Mouse (Mus musculus) limb, embryonic 15.5 days (tissue): ENCODE data around the gene Pold1. TPM values are rescaled to one million over a fixed set of nuclear protein-coding genes. Genes with fewer than 3 reads are reported as not detected.

Experiments used
- ATAC-seq: fragments of 200-750 bp; cut with Nextera tagmentation; 2 replicates; pipeline ENCODE4 v1.8.0; 2017; ENCODE audit warnings: low read depth, moderate TSS enrichment; ENCODE audit not compliant: insufficient number of reproducible peaks, low FRiP score, low TSS enrichment
- H3K27ac ChIP-seq: fragments of 300-500 bp; sonication (generic); 2 replicates; pipeline ENCODE4 v1.5.1; 2015; ENCODE audit warnings: moderate library complexity, mild to moderate bottlenecking, inconsistent platforms
- H3K27me3 ChIP-seq: fragments of 300-500 bp; sonication (generic); 2 replicates; pipeline ENCODE4 v1.6.1; 2015; ENCODE audit warnings: inconsistent platforms
- H3K36me3 ChIP-seq: fragments of 300-500 bp; sonication (generic); 2 replicates; pipeline ENCODE4 v1.6.1; 2015; ENCODE audit warnings: inconsistent platforms
- H3K4me1 ChIP-seq: fragments of 300-500 bp; sonication (generic); 2 replicates; pipeline ENCODE4 v1.6.1; 2015; ENCODE audit warnings: inconsistent platforms
- H3K4me2 ChIP-seq: fragments of 300-500 bp; sonication (generic); 2 replicates; pipeline ENCODE4 v1.6.1; 2015; ENCODE audit warnings: mild to moderate bottlenecking, inconsistent platforms
- H3K4me3 ChIP-seq: fragments of 300-500 bp; sonication (generic); 2 replicates; pipeline ENCODE4 v1.5.1; 2015; ENCODE audit warnings: mild to moderate bottlenecking, inconsistent platforms
- H3K9ac ChIP-seq: fragments of 300-500 bp; sonication (generic); 2 replicates; pipeline ENCODE4 v1.6.1; 2015; ENCODE audit warnings: inconsistent platforms
- H3K9me3 ChIP-seq: fragments of 300-500 bp; sonication (generic); 2 replicates; pipeline ENCODE4 v1.6.1; 2016; ENCODE audit warnings: inconsistent platforms
- WGBS: fragments of 180-500 bp; shearing (Covaris S2); methylation state at CpG from one replicate; pipeline ENCODE4 v1.1.7; 2015; 5-methylcytosine and 5-hydroxymethylcytosine counted together
- microRNA-seq: library from miRNA; unstranded; fragments of <30 nt; microRNA quantifications from one replicate; pipeline ENCODE4, GENCODE M21; 2016
- polyA plus RNA-seq: library from polyadenylated mRNA; unstranded; fragments of >200 nt; fragmentation: Nextera tagmentation; extraction: Ambion mirVana; gene quantifications from 2 replicates; pipeline ENCODE4 v1.2.1, GENCODE M21; 2015

The Pold1 gene
- polyA plus RNA-seq, 1 experiment from 2014 or later = 75.7 TPM

DNA sequence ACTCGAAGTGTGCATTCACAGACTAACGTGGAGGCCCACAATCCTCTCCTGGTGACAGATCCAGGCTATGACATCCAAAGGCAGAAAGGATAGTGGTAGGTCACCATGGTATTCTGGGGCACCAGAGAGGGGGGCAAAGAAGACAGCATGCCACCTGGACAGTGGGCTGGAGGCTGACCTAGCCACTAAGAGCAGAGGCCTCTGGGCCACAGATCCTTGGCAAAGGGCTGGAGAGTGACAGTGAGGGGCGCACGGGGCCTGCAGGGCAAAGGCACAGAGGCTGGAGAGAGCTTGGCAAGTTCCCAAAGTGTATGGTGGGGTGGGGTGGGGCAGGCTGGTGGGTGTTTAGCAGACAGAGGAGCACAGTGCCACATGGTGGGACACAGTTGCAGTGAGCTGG lies 58.4 kb downstream of the Pold1 start:
- no peak overlapping the region for H3K9ac ChIP-seq
- no peak overlapping the region for H3K4me3 ChIP-seq
- 91% methylated on average over 4 of the region's 4 CpGs for WGBS
- H3K36me3 ChIP-seq = peaks cover 60% of the 10 kb centered on the region
- H3K27me3 ChIP-seq = no peaks in the 10 kb centered on the region
- H3K4me2 ChIP-seq = no peak overlapping the region
- no peak for ATAC-seq
- H3K27ac ChIP-seq = no peak overlapping the region
- H3K4me1 ChIP-seq = peaks cover 8% of the 10 kb centered on the region
- H3K9me3 ChIP-seq = no peaks in the 10 kb centered on the region

DNA sequence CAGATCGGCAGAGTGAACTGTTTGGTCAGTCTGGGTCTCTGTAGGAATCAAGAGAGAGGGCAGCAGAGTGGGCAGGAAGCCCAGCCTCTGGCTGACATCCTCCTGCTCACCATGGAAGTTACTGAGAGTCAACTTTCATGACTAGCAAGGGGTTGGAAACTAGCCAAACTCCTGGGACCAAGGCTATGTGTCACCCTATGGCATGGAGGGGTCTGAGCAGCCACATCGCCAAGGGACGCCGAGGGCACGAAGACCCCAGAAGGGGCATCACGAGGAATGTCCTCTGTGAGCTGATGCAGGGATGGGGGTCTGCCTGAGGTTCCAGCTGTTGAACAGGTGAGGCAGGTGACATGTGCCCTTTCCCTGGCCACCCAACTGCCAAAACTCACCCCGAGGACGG lies 60.1 kb downstream of the Pold1 start:
- Histone ChIP-seq H3K4me1 (no peaks in the 10 kb centered on the region), H3K4me2 (no peak overlapping the region), H3K4me3 (no peak overlapping the region), H3K27me3 (no peaks in the 10 kb centered on the region), H3K36me3 (peaks cover 53% of the 10 kb centered on the region), H3K27ac (no peak overlapping the region), H3K9me3 (no peaks in the 10 kb centered on the region), H3K9ac (no peak overlapping the region)
- WGBS = 90% methylated on average over 8 of the region's 8 CpGs
- ATAC-seq = no peak

DNA sequence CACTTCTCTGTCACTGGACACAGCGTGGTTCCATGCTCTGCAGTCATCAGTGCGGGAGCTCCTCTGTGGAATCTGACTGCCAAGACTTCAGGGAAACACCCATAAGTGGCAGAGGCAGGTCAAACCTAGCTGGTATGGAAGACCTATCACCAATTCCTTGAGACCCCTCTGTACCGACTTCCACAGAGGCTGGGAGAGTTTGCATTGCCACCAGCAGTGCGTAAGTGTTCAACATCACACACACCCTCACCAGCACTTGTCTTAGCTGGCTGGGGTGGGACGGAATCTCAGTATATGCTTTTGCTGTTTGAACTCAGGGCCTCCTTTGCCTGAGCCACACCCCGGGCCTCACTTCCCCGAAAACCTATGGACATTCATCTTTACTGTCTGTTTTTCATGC lies 60.7 kb downstream of the Pold1 start:
- 88% methylated on average over 7 of the region's 7 CpGs for WGBS

DNA sequence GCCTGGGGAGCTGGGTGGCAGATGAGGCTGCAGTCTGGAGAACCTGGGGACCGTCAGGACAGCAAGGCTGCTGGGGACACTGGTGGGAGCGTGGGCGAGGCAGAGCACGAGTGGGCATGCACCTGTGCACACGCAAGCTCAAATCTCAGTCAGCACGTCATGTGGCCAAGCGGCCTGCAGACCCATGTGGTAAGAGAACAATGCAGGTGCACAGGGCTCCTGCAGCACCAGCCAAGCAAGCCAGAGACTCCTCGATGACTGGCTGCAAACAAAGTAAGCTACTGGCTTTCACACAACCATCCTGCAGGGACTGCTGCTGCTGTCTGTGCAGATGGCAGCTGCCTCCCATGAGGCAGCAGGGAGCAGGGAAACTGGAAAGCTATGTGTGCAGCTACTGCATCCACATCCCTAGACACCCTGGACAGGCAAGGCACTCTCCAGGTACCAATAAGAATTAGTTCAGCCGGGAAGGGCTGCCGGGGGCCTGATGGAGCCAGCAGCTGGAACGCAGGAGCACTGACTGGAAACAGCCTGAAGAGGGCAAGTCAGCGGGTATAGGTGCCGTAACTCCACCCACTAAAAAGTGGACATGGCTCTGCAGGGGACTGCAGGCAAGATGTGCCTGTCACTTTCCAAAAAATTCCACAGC lies 61.6 kb downstream of the Pold1 start:
- Histone ChIP-seq H3K27me3 (peaks cover 12% of the 10 kb centered on the region), H3K4me1 (no peaks in the 10 kb centered on the region), H3K27ac (no peak overlapping the region), H3K9me3 (no peaks in the 10 kb centered on the region), H3K9ac (no peak overlapping the region), H3K36me3 (peaks cover 39% of the 10 kb centered on the region), H3K4me2 (no peak overlapping the region), H3K4me3 (no peak overlapping the region)
- WGBS = 64% methylated on average over 13 of the region's 13 CpGs
- ATAC-seq = no peak

More for the DNA sequence above, 60.7 kb downstream of the Pold1 start:
- H3K4me1 ChIP-seq = no peaks in the 10 kb centered on the region
- H3K36me3 ChIP-seq = peaks cover 48% of the 10 kb centered on the region
- H3K27me3 ChIP-seq = peaks cover 3% of the 10 kb centered on the region
- H3K4me3 ChIP-seq = no peak overlapping the region
- no peak overlapping the region for H3K9ac ChIP-seq
- no peak overlapping the region for H3K4me2 ChIP-seq
- H3K27ac ChIP-seq = no peak overlapping the region
- no peak for ATAC-seq
- no peaks in the 10 kb centered on the region for H3K9me3 ChIP-seq

DNA sequence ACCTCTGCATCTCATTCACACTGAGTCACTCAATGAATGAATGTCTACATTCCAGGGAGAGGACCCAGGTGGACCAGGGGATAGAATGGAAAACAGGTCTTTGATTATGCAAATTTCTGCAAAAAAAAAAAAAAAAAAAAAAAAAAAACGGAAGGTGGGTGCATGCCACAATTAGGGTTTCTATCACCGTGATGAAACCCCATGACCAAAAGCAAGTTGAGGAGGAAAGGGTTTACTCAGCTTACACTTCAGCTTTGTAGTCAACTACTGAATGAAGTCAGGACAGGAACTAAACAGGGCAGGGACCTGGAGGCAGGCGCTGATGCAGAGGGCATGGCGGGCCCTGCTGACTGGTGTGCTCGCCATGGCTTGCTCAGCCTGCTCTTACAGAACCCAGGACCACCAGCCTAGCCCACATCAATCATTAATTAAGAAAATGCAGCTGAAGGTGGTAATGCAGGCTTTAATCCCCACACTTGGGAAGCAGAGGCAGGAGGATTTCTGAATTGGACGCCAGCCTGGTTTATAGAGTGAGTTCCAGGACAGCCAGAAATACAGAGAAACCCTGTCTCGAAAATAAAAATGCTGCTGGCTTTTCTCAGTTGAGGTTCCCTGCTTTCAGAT lies 63.0 kb downstream of the Pold1 start:
- peaks cover 16% of the 10 kb centered on the region for H3K27me3 ChIP-seq
- no peak overlapping the region for H3K4me3 ChIP-seq
- H3K9ac ChIP-seq = no peak overlapping the region
- no peaks in the 10 kb centered on the region for H3K9me3 ChIP-seq
- H3K27ac ChIP-seq = no peak overlapping the region
- peaks cover 26% of the 10 kb centered on the region for H3K36me3 ChIP-seq
- 76% methylated on average over 7 of the region's 7 CpGs for WGBS
- ATAC-seq = no peak
- no peaks in the 10 kb centered on the region for H3K4me1 ChIP-seq
- H3K4me2 ChIP-seq = no peak overlapping the region

DNA sequence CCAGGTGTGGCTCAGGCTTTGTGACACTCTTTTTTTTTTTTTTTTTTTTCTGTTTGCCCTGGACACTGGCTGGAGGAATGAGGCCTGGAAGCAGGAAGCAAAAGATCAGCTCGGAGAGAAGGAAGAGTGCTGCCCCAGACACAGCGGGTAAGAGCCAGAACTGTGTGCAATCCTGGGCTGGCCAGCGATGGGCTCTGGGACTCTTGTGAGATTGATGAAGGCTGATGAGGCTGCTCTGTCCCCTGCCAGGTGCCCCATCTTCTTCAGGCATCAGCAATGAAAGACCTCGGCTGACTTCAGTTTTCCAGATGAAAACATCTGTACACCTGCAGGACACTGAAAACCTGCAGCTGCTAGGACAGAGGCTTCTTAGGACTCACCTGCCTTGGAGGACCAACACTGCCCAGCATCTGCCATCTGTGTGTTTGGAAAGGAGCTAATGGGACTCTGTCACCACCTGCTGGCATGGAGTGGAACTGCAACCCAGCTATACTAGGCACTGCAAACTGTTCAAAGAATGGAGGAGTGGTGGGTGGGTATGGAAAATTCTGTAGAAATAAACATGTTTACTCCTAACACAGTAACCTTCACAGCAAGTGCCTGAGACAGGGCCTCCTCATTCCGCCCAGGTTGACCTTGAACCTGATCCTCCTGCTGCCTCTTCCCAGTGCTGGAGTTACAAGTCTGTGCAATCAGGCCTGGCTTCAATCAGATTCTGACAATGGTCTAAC lies 63.6 kb downstream of the Pold1 start:
- 39% methylated on average over 5 of the region's 5 CpGs for WGBS
- ATAC-seq = no peak
- peaks cover 18% of the 10 kb centered on the region for H3K27me3 ChIP-seq

DNA sequence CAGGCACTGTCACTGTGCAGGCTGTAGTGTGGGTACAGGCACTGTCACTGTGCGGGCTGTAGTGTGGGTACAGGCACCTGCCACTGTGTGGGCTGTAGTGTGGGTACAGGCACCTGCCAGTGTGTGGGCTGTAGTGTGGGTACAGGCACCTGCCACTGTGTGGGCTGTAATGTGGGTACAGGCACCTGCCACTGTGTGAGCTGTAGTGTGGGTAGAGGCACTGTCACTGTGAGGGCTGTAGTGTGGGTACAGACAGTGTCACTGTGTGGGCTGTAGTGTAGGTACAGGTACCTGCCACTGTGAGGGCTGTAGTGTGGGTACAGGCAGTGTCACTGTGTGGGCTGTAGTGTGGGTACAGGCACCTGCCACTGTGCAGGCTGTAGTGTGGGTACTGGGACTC lies 64.5 kb downstream of the Pold1 start:
- 91% methylated on average over 1 of the region's 1 CpGs for WGBS
- peaks cover 18% of the 10 kb centered on the region for H3K27me3 ChIP-seq
- no peaks in the 10 kb centered on the region for H3K9me3 ChIP-seq
- no peak overlapping the region for H3K27ac ChIP-seq
- H3K4me2 ChIP-seq = no peak overlapping the region
- no peak for ATAC-seq
- peaks cover 12% of the 10 kb centered on the region for H3K36me3 ChIP-seq
- no peaks in the 10 kb centered on the region for H3K4me1 ChIP-seq
- H3K9ac ChIP-seq = no peak overlapping the region
- H3K4me3 ChIP-seq = no peak overlapping the region

More for the DNA sequence above, 63.6 kb downstream of the Pold1 start:
- Histone ChIP-seq H3K4me1 (no peaks in the 10 kb centered on the region), H3K9ac (no peak overlapping the region), H3K4me2 (no peak overlapping the region), H3K27ac (no peak overlapping the region), H3K9me3 (no peaks in the 10 kb centered on the region), H3K4me3 (no peak overlapping the region), H3K36me3 (peaks cover 19% of the 10 kb centered on the region)

DNA sequence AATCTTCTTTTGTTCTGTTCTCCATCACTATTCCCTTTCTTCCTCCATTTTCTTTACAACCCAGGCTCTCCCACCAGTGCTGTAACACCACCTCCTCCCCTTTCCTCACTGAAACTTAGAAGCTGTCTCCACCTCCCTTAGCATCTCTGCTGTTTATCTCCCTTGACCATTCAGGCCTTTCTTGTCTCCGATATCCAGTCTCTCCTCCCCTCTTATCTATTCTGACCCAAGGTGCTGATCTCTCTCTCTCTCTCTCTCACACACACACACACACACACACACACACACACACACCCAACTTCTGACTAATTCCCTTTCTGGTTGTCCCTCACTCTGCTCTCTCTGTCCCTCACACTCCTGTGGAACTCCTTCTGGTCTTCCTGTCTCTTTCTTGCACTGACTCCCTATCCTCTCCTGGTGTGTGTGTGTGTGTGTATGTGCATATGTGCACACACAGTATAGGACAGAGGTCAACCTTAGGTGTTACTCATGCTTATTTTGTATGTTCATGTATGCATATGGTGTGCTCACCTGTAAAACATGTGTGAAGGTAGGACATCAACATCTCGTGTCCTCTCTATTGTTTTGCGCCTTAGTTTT lies 65.7 kb downstream of the Pold1 start:
- no peak overlapping the region for H3K9ac ChIP-seq
- H3K4me2 ChIP-seq = no peak overlapping the region
- H3K9me3 ChIP-seq = no peaks in the 10 kb centered on the region
- peaks cover 18% of the 10 kb centered on the region for H3K27me3 ChIP-seq
- no peaks in the 10 kb centered on the region for H3K4me1 ChIP-seq
- no peak overlapping the region for H3K4me3 ChIP-seq
- 69% methylated on average over 3 of the region's 3 CpGs for WGBS
- H3K36me3 ChIP-seq = 0 out of 2 replicates have a peak, but pooled peaks cover 4% of the 10 kb centered on the region
- H3K27ac ChIP-seq = no peak overlapping the region
- ATAC-seq = no peak

Small RNA genes lying within 50 kb of the gene (microRNA-seq; reads per million reads assigned to microRNA genes)
- not detected for gene Mir7053

Other genes starting within 250 kb of the Pold1 start
- gene Clec11a, start 241.9 kb downstream of the Pold1 start, polyA plus RNA-seq = 24.0 and 31.1 TPM in 2 replicates
- gene Shank1, start 238.6 kb downstream of the Pold1 start, polyA plus RNA-seq = 2.4 and 3.2 TPM in 2 replicates
- gene Syt3, start 164.7 kb downstream of the Pold1 start, polyA plus RNA-seq = 2.2 and 3.2 TPM in 2 replicates
- 0.43 and 0.58 TPM in 2 replicates for gene 1700008O03Rik, start 163.0 kb downstream of the Pold1 start, polyA plus RNA-seq
- 0.55 and 0.87 TPM in 2 replicates for gene Lrrc4b, start 119.8 kb downstream of the Pold1 start, polyA plus RNA-seq
- gene Aspdh, start 83.5 kb downstream of the Pold1 start, polyA plus RNA-seq = 0.29 and 0.56 TPM in 2 replicates
- gene Josd2, start 80.9 kb downstream of the Pold1 start, polyA plus RNA-seq = 92.9 and 121 TPM in 2 replicates
- gene Emc10, start 52.3 kb downstream of the Pold1 start, polyA plus RNA-seq = 103 and 116 TPM in 2 replicates
- 9.7 and 12.8 TPM in 2 replicates for gene Fam71e1, start 52.3 kb downstream of the Pold1 start, polyA plus RNA-seq
- gene Mybpc2, start 24.2 kb downstream of the Pold1 start, polyA plus RNA-seq = 0.13 and 0.16 TPM in 2 replicates
- gene Spib, start 16.8 kb downstream of the Pold1 start, polyA plus RNA-seq = 0.70 and 0.72 TPM in 2 replicates
- gene Nr1h2, start 5.1 kb upstream of the Pold1 start, polyA plus RNA-seq = 71.9 and 79.8 TPM in 2 replicates
- 2.1 and 3.6 TPM in 2 replicates for gene Napsa, start 23.5 kb upstream of the Pold1 start, polyA plus RNA-seq
- gene Kcnc3, start 41.8 kb upstream of the Pold1 start, polyA plus RNA-seq = 0.16 and 0.20 TPM in 2 replicates
- gene Myh14, start 122.0 kb upstream of the Pold1 start, polyA plus RNA-seq = 5.4 and 6.4 TPM in 2 replicates
- not detected in 2 replicates for gene Izumo2, start 159.9 kb upstream of the Pold1 start, polyA plus RNA-seq
- 30.4 and 30.8 TPM in 2 replicates for gene Vrk3, start 199.6 kb upstream of the Pold1 start, polyA plus RNA-seq
- gene Zfp473, start 202.2 kb upstream of the Pold1 start, polyA plus RNA-seq = 1.7 TPM in 2 replicates